Mouse (Mus musculus) bone marrow, adult 2 months (tissue): Measurements from ENCODE around the gene Slc22a23. TPM values are rescaled to one million over a fixed set of nuclear protein-coding genes. Genes with fewer than 3 reads are reported as not detected.
A peak's percentile ranks its signal among the peaks of the same experiment; 100 is the strongest.
"Not testable (repeated sequence)": the region's sequence is repeated elsewhere in the genome, so short reads cannot be mapped to it uniquely, and the experiment has no call there.

ENCODE experiments used
- H3K27ac ChIP-seq: fragments of 200-500 bp; 2 replicates; pipeline ENCODE4 v1.5.1; 2012; ENCODE audit warnings: low read depth, mild to moderate bottlenecking, control low read depth, inconsistent platforms, low read length; ENCODE audit not compliant: control insufficient read depth, poor library complexity, insufficient read depth
- H3K4me1 ChIP-seq: fragments of 200-500 bp; 2 replicates; pipeline ENCODE4 v1.6.1; 2011; ENCODE audit warnings: low read length; ENCODE audit not compliant: control insufficient read depth, insufficient read depth
- H3K4me3 ChIP-seq: fragments of 200-500 bp; replicated peaks from 2 replicates; pipeline ENCODE3; 2011; ENCODE audit warnings: mild to moderate bottlenecking, low read depth, low read length, control low read depth; ENCODE audit not compliant: control insufficient read depth
- CTCF ChIP-seq: fragments of 200-500 bp; IDR thresholded peaks from 2 replicates; pipeline ENCODE4 v1.5.1; 2011; ENCODE audit warnings: low read length, control low read depth; ENCODE audit not compliant: control insufficient read depth, insufficient read depth
- POLR2A ChIP-seq: fragments of 200-500 bp; IDR thresholded peaks from 2 replicates; pipeline ENCODE4 v1.6.1; 2011; ENCODE audit warnings: low read depth, mild to moderate bottlenecking, control low read depth, low read length, borderline replicate concordance; ENCODE audit not compliant: control insufficient read depth
- WGBS: fragments of 180-500 bp; shearing (Covaris S2); methylation state at CpG from one replicate; pipeline ENCODE4 v1.1.7; 2018; 5-methylcytosine and 5-hydroxymethylcytosine counted together
- polyA plus RNA-seq: library from polyadenylated mRNA; stranded (reverse); fragments of >200 nt; gene quantifications from 2 replicates; pipeline ENCODE4 v1.2.4, GENCODE M21; 2011; ENCODE audit warnings: low replicate concordance; ENCODE audit not compliant: missing spikeins, insufficient read depth, insufficient read length

Gene Slc22a23
- 13.2 and 26.2 TPM in 2 replicates for polyA plus RNA-seq

DNA sequence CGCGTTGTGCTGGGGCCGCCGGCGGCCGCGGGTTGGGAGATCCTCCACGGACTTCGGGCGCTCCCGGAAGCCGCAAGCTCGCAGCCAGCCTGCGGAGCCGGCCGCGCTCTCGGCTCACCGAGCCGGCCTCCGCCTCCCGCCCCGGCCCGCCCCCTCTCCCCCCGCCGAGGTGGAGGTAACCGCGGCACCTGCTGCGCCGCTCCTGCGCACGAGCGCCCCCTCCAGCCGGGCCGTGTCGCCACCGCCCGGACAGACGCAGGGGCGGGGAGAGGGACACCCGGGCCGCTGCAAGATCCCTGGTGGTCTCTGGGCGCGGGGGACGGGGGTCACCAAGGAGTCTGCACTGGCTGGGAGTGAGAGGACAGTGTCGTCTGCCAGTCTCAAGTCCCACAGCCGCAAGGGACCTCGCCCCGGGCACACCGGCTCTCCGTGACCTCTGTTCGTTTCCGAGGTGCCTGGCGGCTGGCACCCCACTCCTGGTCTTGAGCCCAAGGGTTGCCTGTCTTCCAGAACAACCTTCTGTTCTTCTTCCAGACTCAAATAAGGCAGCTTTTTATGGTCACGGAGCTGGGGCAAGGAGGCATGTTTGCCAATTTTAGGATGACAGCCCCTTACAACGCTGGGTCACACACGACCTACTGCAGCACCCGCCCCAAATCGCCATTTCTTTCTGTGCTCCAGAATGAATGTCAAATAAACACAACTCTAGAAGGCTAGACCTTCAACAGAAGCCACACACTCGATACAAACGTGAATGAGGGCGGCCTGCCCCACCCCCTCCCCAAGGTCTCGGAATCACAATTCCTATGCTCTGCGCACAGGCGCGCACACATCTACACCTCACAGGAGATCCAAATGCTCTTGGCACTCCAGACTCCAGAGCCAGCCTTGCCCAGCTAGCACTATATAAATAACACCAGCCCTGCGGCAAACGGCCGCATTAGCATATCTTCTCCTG, at the start of gene Slc22a23:
Gene Slc22a23 (minus strand): TSS at position 55 of the 958 bp plus-strand sequence.
- peak within 1 kb of the TSS; percentile 86 for H3K4me3 ChIP-seq
- TF ChIP-seq POLR2A (peak; percentile 61; the same call in 1 of the 2 replicates), CTCF (peak; percentile 40; the same call in 1 of the 2 replicates)
- H3K27ac ChIP-seq = peak within 1 kb of the TSS; percentile 67
- WGBS = 10% methylated on average over 68 of the region's 69 CpGs
- H3K4me1 ChIP-seq = no peaks in the 10 kb centered on the region

- 89% methylated on average over 15 of the region's 16 CpGs for WGBS
- H3K4me3 ChIP-seq, H3K4me1 ChIP-seq, H3K27ac ChIP-seq: not testable (repeated sequence)
Measured at GRCm38 (mm10) chr13:34394305-34394704, 49.3 kb upstream of the Slc22a23 start.

GRCm38 (mm10) chr13:34392376-34392775, 47.4 kb upstream of the Slc22a23 start:
- no peak overlapping the region for H3K4me3 ChIP-seq
- TF ChIP-seq CTCF (no peak), POLR2A (no peak)
- WGBS = 74% methylated on average over 7 of the region's 7 CpGs
- no peak overlapping the region for H3K27ac ChIP-seq
- no peaks in the 10 kb centered on the region for H3K4me1 ChIP-seq

- no peak for TF ChIP-seq POLR2A
- TF ChIP-seq CTCF = no peak
- no peak overlapping the region for H3K27ac ChIP-seq
- 82% methylated on average over 5 of the region's 5 CpGs for WGBS
Measured at GRCm38 (mm10) chr13:34388219-34388618, 43.2 kb upstream of the Slc22a23 start.

DNA sequence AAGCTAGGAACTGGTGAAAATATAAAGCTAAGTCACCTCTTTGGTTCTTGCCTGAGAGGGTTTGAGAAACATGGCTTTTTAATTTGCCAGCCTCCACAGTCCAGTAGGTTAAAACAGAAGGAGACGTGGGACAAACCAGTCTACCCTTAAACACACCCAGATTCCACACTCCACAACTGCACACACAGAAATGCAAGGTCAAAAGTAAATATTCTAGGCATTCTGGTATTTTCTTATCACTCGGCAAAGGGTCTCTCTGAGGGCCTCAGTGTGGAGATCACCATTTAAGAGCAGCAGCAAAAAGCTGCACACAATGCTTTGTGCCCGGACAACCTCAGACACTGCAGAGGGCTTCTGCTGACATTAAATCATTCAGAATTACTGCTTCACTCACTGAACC, 38.4 kb upstream of the Slc22a23 start:
- Histone ChIP-seq H3K27ac (no peak overlapping the region), H3K4me3 (no peak overlapping the region), H3K4me1 (no peaks in the 10 kb centered on the region)
- no peak for TF ChIP-seq CTCF
- TF ChIP-seq POLR2A = no peak
- WGBS = 78% methylated on average over 3 of the region's 3 CpGs

More at GRCm38 (mm10) chr13:34388219-34388618, 43.2 kb upstream of the Slc22a23 start:
- Histone ChIP-seq H3K4me3 (no peak overlapping the region), H3K4me1 (no peaks in the 10 kb centered on the region)

DNA sequence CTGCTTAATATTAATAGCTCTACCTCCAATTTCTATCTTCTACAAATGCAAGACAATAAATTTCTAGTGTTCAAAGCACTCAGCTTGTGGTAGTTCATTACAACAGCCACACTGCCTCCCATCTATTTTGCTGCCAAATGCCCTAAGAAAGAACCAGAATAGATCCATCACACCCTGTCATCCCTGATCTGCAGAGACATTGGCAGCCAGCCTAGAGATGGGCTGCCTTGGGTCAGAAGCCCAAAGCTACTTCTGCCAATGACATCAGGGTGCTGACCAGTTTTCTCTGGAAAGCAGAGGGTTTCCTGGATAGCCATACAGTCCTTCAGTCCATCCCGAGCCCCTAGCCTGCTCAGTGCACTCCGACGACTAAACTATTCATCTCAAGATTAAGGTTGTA, 33.9 kb upstream of the Slc22a23 start:
- Histone ChIP-seq H3K4me1 (no peaks in the 10 kb centered on the region), H3K27ac (no peak overlapping the region), H3K4me3 (no peak overlapping the region)
- 81% methylated on average over 3 of the region's 3 CpGs for WGBS
- TF ChIP-seq CTCF (no peak), POLR2A (no peak)

DNA sequence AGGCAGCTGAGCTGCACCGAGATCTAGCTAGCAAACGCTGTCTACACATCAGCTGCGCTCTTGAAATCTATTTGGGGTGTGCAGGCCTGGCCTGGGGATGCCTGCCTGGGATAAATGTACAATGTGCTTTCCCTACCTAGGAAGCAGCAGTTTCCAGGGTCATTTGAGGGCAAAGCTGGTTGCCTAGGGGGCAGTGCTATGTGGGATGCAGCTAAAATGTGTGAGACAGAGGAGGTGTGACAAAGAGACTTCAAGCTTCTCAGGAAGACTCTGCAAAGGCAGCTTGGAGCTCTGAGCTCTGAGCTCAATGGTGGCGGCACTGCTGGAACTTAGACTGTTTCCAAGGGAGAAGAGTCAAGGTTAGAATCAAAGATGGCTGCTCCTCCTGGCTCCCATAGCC, 30.2 kb upstream of the Slc22a23 start:
- WGBS = 87% methylated on average over 4 of the region's 4 CpGs

GRCm38 (mm10) chr13:34372870-34373478, 28.0 kb upstream of the Slc22a23 start:
- TF ChIP-seq CTCF (no peak), POLR2A (no peak)
- H3K27ac ChIP-seq = no peak overlapping the region
- no peaks in the 10 kb centered on the region for H3K4me1 ChIP-seq
- H3K4me3 ChIP-seq = no peak overlapping the region
- 86% methylated on average over 5 of the region's 5 CpGs for WGBS

More for the DNA sequence above, 30.2 kb upstream of the Slc22a23 start:
- Histone ChIP-seq H3K27ac (no peak overlapping the region), H3K4me1 (no peaks in the 10 kb centered on the region), H3K4me3 (no peak overlapping the region)
- TF ChIP-seq CTCF (no peak), POLR2A (no peak)
